Mouse (Mus musculus) skeletal muscle tissue, postnatal 0 days (tissue): Measurements from ENCODE around the gene Lim2. TPM values are rescaled to one million over a fixed set of nuclear protein-coding genes. Genes with fewer than 3 reads are reported as not detected.

Source experiments
- microRNA-seq, 2 experiments: library from miRNA; unstranded; fragments of <30 nt; microRNA quantifications; one replicate each; pipeline ENCODE4; 2016
- polyA plus RNA-seq: library from polyadenylated mRNA; unstranded; fragments of >200 nt; fragmentation: Nextera tagmentation; extraction: Ambion mirVana; gene quantifications from 2 replicates; pipeline ENCODE4 v1.2.1, GENCODE M21; 2015

The Lim2 gene
- not detected in 2 replicates for polyA plus RNA-seq

GRCm38 (mm10) chr7:43427406-43427805 lies at the start of gene Lim2:
Lim2 (plus strand) TSS chr7:43427670.

GRCm38 (mm10) chr7:43408131-43408553 lies 19.3 kb upstream of the Lim2 start, which contains the start of gene Siglecg:
Siglecg (plus strand) TSS chr7:43408204.

GRCm38 (mm10) chr7:43436341-43437255 lies 9.1 kb downstream of the Lim2 start, which contains the start of gene Nkg7:
Nkg7 (plus strand) TSS chr7:43437073.

GRCm38 (mm10) chr7:43440482-43440881 lies 13.0 kb downstream of the Lim2 start, which contains the start of gene Cldnd2:
Cldnd2 (plus strand) TSS chr7:43440782.

GRCm38 (mm10) chr7:43443917-43444293 lies 16.4 kb downstream of the Lim2 start, which contains the start of the genes Etfb and Gm45233:
Etfb (plus strand) TSS chr7:43444083.
Gm45233 (plus strand) TSS chr7:43444128.

GRCm38 (mm10) chr7:43462851-43463250 lies 35.4 kb downstream of the Lim2 start, which contains the start of gene Vsig10l:
Vsig10l (plus strand) TSS chr7:43463151.

Small RNAs within 50 kb of the gene (microRNA-seq; reads per million reads assigned to microRNA genes)
- gene Mir7051: 1.4 to 1.5 reads per million in 2 experiments

Other genes starting within 250 kb of the Lim2 start
- 9.5 and 10.8 TPM in 2 replicates for gene Zfp715, start 114.4 kb upstream of the Lim2 start, polyA plus RNA-seq
- gene Siglecf, start 76.3 kb upstream of the Lim2 start, polyA plus RNA-seq: 0.18 and 0.26 TPM in 2 replicates
- 0.04 and 0.13 TPM in 2 replicates for gene Siglecg, start 19.5 kb upstream of the Lim2 start, polyA plus RNA-seq
- 0.36 and 0.57 TPM in 2 replicates for gene Nkg7, start 9.4 kb downstream of the Lim2 start, polyA plus RNA-seq
- not detected in 2 replicates for gene Cldnd2, start 13.1 kb downstream of the Lim2 start, polyA plus RNA-seq
- 797 TPM in 2 replicates for gene Etfb, start 16.4 kb downstream of the Lim2 start, polyA plus RNA-seq
- gene Gm45233, start 16.5 kb downstream of the Lim2 start, polyA plus RNA-seq: not detected in 2 replicates
- 3.4 and 4.3 TPM in 2 replicates for gene Vsig10l, start 35.5 kb downstream of the Lim2 start, polyA plus RNA-seq
- 0.09 TPM in 1 of 2 replicates, not detected in the other for gene Iglon5, start 62.4 kb downstream of the Lim2 start, polyA plus RNA-seq
- not detected in 2 replicates for gene 4931406B18Rik, start 78.3 kb downstream of the Lim2 start, polyA plus RNA-seq
- gene Cd33, start 116.8 kb downstream of the Lim2 start, polyA plus RNA-seq: 2.8 and 3.1 TPM in 2 replicates
- gene Zfp658, start 134.6 kb downstream of the Lim2 start, polyA plus RNA-seq: 0.95 and 1.0 TPM in 2 replicates
- 3.7 and 4.3 TPM in 2 replicates for gene Zfp719, start 151.9 kb downstream of the Lim2 start, polyA plus RNA-seq
- not detected in 2 replicates for gene Zfp819, start 179.5 kb downstream of the Lim2 start, polyA plus RNA-seq
- gene Ceacam18, start 207.0 kb downstream of the Lim2 start, polyA plus RNA-seq: not detected in 2 replicates
- 0.77 and 0.99 TPM in 2 replicates for gene Siglece, start 232.5 kb downstream of the Lim2 start, polyA plus RNA-seq
- 3.7 and 4.7 TPM in 2 replicates for gene Ctu1, start 244.3 kb downstream of the Lim2 start, polyA plus RNA-seq